ENCODE assay signal across 28 mouse cellular contexts in the genomic region with DNA sequence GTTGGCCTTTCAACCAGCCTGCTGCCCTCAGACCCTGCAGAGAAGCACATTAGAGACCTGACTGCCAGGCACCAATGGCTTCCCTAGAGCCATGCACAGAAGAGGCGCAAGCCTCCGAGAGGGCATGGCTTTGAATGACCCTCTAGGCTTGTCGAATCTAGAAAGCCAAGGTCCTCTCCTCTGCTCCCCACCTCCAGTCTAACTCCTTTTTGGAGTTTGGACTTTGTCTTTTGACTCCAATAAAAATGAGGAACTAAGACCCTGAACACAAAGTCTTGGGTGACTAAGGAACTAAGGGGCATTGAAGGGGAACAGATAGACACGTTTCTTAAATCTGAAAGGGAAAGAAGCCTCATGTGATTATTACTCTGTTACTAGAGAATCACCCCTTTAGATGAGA. TPM values are rescaled to one million over a fixed set of nuclear protein-coding genes. Genes with fewer than 3 reads are reported as not detected.
DNase-seq lines count a peak whose midpoint lies in the region; ATAC-seq and TF ChIP-seq lines count a peak whose summit lies in the region.
"Had no signal": no experiment of that assay in that cellular context is flagged by ENCODE, and none has a peak within 500 bp of the region (broad histone marks: within the 10 kb centered on the region; RNA-seq: fewer than 3 reads in every experiment).

No protein-coding gene starts in this region.

- H3K36me3 ChIP-seq in G1E (replicated peaks), result peaks cover 56% of the 10 kb centered on the region
- H3K36me3 ChIP-seq in forebrain, embryonic 15.5 days, result no peaks in the 10 kb centered on the region
- H3K36me3 ChIP-seq: embryonic facial prominence, embryonic 15.5 days; heart, embryonic 12.5 days; hindbrain, embryonic 10.5 days; limb, embryonic 10.5 days; liver, embryonic 15.5 days; lung, embryonic 15.5 days; midbrain, embryonic 10.5 days; neural tube, embryonic 13.5 days had no signal

- DNase-seq in kidney, adult 18-20 months, result peak; percentile 19
- DNase-seq in kidney, postnatal 14 days, result no peak
- DNase-seq in 416B (ENCODE audit: low read depth), result peak; percentile 48
- DNase-seq in G1E (ENCODE audit: low spot score), result peak; percentile 59
- DNase-seq in heart, adult 9 months (ENCODE audit: low spot score in 2 of 2), result no peak
- DNase-seq: cerebellum, adult 18-20 months; cerebellum, postnatal 25 days; forebrain, postnatal 0 days; gastrocnemius, adult 2 months; heart, adult 11 months; heart, postnatal 10 days; liver; lung, postnatal 4 days had no signal

- H3K9me3 ChIP-seq in G1E (replicated peaks), result no peaks in the 10 kb centered on the region
- no peaks in the 10 kb centered on the region for H3K9me3 ChIP-seq in forebrain, embryonic 15.5 days
- H3K9me3 ChIP-seq: embryonic facial prominence, embryonic 15.5 days; hindbrain, embryonic 10.5 days; limb, embryonic 10.5 days; liver, embryonic 15.5 days; lung, embryonic 15.5 days; midbrain, embryonic 10.5 days had no signal

- no peak overlapping the region for H3K9ac ChIP-seq in forebrain, embryonic 15.5 days (replicated peaks)
- H3K9ac ChIP-seq: embryonic facial prominence, embryonic 15.5 days; forebrain, postnatal 0 days; heart, embryonic 12.5 days; liver, embryonic 15.5 days; lung, embryonic 15.5 days; neural tube, embryonic 13.5 days had no signal

- peak; percentile 18; the same call in 1 of the 2 replicates for ATAC-seq in G1E (ENCODE audit: extremely low read depth, insufficient number of reproducible peaks, low FRiP score, poor library complexity, severe bottlenecking)
- ATAC-seq in megakaryocyte, adult 5-6 weeks (ENCODE audit: poor library complexity, severe bottlenecking), result peak; percentile 65
- ATAC-seq in CD4-positive, CD25-positive, alpha-beta regulatory T cell, adult 4 months, result no peak
- no peak for ATAC-seq in forebrain, embryonic 15.5 days (replicated peaks)
- ATAC-seq: forebrain, postnatal 0 days; hindbrain, postnatal 0 days; intestine, embryonic 16.5 days; midbrain, embryonic 16.5 days had no signal

- no peak overlapping the region for H3K4me3 ChIP-seq in G1E (ENCODE audit: low read depth, low read length)
- no peak overlapping the region for H3K4me3 ChIP-seq in forebrain, embryonic 15.5 days
- H3K4me3 ChIP-seq: embryonic facial prominence, embryonic 15.5 days; gastrocnemius, adult 2 months; heart, embryonic 12.5 days; hindbrain, embryonic 10.5 days; limb, embryonic 10.5 days; liver, embryonic 15.5 days; lung, embryonic 15.5 days; midbrain, embryonic 10.5 days; myocyte; neural tube, embryonic 13.5 days had no signal

- peaks cover 61% of the 10 kb centered on the region for H3K4me1 ChIP-seq in G1E (ENCODE audit: insufficient read depth, low read depth, low read length)
- no peaks in the 10 kb centered on the region for H3K4me1 ChIP-seq in forebrain, embryonic 15.5 days
- H3K4me1 ChIP-seq: embryonic facial prominence, embryonic 15.5 days; hindbrain, embryonic 10.5 days; lung, embryonic 15.5 days; midbrain, embryonic 10.5 days; neural tube, embryonic 13.5 days had no signal

- no peak overlapping the region for H3K27ac ChIP-seq in forebrain, embryonic 15.5 days (replicated peaks)
- H3K27ac ChIP-seq: embryonic facial prominence, embryonic 15.5 days; gastrocnemius, adult 2 months; hindbrain, embryonic 10.5 days; hindbrain, postnatal 0 days; limb, embryonic 10.5 days; liver, embryonic 15.5 days; lung, embryonic 15.5 days; midbrain, embryonic 10.5 days; neural tube, embryonic 13.5 days had no signal

- H3K4me2 ChIP-seq in forebrain, embryonic 15.5 days (replicated peaks), result no peak overlapping the region
- H3K4me2 ChIP-seq: embryonic facial prominence, embryonic 15.5 days; heart, embryonic 12.5 days; liver, embryonic 15.5 days; lung, embryonic 15.5 days; neural tube, embryonic 13.5 days had no signal

- TF ChIP-seq CTCF in G1E (IDR thresholded peaks at IDR 0.05; ENCODE audit: low read depth, low read length), result no peak

- no peaks in the 10 kb centered on the region for H3K27me3 ChIP-seq in G1E (ENCODE audit: insufficient read depth, low read length)
- no peaks in the 10 kb centered on the region for H3K27me3 ChIP-seq in forebrain, embryonic 15.5 days
- H3K27me3 ChIP-seq: embryonic facial prominence, embryonic 15.5 days; heart, embryonic 12.5 days; liver, embryonic 15.5 days; lung, embryonic 15.5 days; neural tube, embryonic 13.5 days had no signal

- 93% methylated on average over 4 of the region's 4 CpGs for WGBS in forebrain, embryonic 15.5 days

RNA-seq across cellular contexts. Expression of a gene that starts 39.7 kb away (rescaled TPM):
- 410 and 447 TPM in 2 replicates for total RNA-seq in G1E (2014; fragmentation: Nextera tagmentation)
- 227 and 251 TPM in 2 replicates for total RNA-seq in G1E (2017)
- 28.8 and 35.8 TPM in 2 replicates for polyA plus RNA-seq in G1E (2012)
- 48.3 and 53.9 TPM in 2 replicates for total RNA-seq in megakaryocyte, adult 5-6 weeks (2015)
- 44.6 and 46.2 TPM in 2 replicates for total RNA-seq in megakaryocyte, adult 5-6 weeks (2017)
- 10 to 100 TPM; 12.3 to 15.5 TPM for polyA plus RNA-seq in CD4-positive, CD25-positive, alpha-beta regulatory T cell, adult 4 months (2017; shearing (Covaris generic))
- 35.2 and 37.5 TPM in 2 replicates for polyA plus RNA-seq in forebrain, embryonic 15.5 days (2015; fragmentation: Nextera tagmentation; extraction: Ambion mirVana)

Comparison
In these comparisons a context has a peak if more than half of its experiments do, and no peak if none do; other contexts are left out.
1. DNase-seq: peak in kidney, adult 18-20 months (single experiment), 416B (single experiment) and G1E (single experiment); none in kidney, postnatal 14 days (single experiment) and heart, adult 9 months (0 of 2).
2. ATAC-seq: peak in G1E (single experiment) and megakaryocyte, adult 5-6 weeks (single experiment); none in CD4-positive, CD25-positive, alpha-beta regulatory T cell, adult 4 months (single experiment) and forebrain, embryonic 15.5 days (single experiment).